Mouse (Mus musculus) right cerebral cortex, postnatal 14 days (tissue): ENCODE data around the gene Gm5725.
"Not testable (repeated sequence)": the region's sequence is repeated elsewhere in the genome, so short reads cannot be mapped to it uniquely, and the experiment has no call there.

Experiments used
- DNase-seq: peaks from one replicate; pipeline ENCODE4 v3.0.0; 2022

The Gm5725 gene

GRCm38 (mm10) chr7:21844167-21844566 is at the start of gene Gm5725:
Gene Gm5725 (minus strand): TSS chr7:21844267.
- DNase-seq = not testable (repeated sequence)

DNA sequence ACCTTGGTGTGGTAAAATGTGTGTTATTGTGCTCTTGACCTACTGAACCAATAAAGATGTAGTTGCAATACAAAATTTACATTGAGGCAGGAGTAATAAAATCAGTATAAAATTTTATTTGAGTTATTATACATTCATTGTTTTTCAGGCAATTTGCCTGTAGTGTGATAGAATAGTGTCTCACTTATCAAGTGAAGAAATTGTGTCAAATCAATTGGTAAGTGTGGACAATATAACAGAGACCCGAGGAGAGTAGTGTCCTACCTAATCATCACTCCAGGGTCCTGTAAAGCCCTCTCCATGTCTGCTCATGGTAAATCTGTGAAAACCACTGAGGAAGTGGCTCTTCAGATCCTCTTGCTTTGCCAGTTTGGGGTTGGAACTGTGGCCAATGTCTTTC is 12.0 kb downstream of the Gm5725 start, which contains the start of gene Vmn1r135:
Gene Vmn1r135 (plus strand): TSS at position 301 of the 400 bp plus-strand sequence.
- not testable (repeated sequence) for DNase-seq

DNA sequence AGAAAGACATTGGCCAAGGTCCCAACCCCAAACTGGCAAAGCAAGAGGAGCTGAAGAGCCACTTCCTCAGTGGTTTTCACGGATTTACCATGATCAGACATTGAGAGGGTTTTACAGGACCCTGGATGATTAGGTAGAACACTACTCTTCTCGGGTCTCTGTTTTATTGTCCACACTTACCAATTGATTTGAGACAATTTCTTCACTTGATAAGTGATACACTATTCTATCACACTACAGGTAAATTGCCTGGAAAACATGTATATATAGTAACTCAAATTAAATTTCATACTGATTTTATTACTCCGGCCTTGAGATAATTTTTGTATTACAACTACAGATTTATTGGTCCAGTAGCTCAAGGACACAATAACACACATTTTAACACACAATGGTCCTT is 47.4 kb downstream of the Gm5725 start, which contains the start of gene Gm4177:
Gene Gm4177 (minus strand): TSS at position 101 of the 400 bp plus-strand sequence.
- DNase-seq = not testable (repeated sequence)
